Mouse (Mus musculus): Measurements from ENCODE around the gene Gpr35.

The Gpr35 gene

GRCm38 (mm10) chr1:92981056-92981845, 30.6 kb downstream of the Gpr35 start:
- no peak for DNase-seq (ENCODE audit: low read depth, low spot score)

- no peak for DNase-seq (ENCODE audit: low read depth, low spot score)
These were observed 32.4 kb downstream of the Gpr35 start for GRCm38 (mm10) chr1:92982931-92983605.

DNA sequence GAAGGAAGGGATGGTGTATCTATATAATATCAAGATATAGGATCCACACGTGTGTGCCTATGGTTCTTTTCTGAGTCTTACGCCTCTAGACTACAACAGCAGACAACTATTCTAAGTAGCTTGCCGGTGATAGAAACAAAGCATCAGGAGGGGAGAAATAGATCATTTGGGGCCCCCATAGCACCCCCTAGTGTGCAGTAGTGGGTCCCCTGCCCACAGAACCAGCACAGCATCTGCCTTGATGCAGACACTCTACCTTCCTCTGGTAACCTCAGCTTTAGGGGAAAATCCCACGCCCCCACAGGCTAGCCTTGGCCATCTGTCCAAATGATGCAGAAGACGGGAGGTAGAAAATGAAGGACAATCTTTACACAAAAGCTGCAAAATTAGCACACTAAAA, 34.3 kb downstream of the Gpr35 start:
- DNase-seq (ENCODE audit: low read depth, low spot score), result no peak

GRCm38 (mm10) chr1:92988894-92989293, 38.2 kb downstream of the Gpr35 start:
- DNase-seq (ENCODE audit: low read depth, low spot score), result no peak

DNA sequence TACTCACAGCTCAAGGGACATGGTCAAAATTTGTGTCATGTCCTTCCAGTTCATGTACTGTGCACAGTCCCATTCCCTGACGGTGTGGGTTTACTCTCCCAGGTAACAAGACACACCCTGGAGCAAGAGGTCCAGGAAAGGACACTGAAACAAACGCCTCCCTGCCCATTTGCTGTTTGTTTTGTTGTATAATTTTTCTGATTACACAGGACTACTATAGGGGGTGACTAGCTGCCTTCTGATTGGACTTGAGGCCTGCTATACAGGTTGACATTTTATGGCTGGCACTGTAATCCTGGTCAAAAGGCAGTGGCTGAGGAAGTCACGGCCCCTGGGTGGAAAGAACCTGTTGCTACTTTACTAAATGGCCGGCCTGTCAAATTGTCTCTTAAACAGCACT, 39.2 kb downstream of the Gpr35 start:
- DNase-seq (ENCODE audit: low read depth, low spot score), result no peak

DNA sequence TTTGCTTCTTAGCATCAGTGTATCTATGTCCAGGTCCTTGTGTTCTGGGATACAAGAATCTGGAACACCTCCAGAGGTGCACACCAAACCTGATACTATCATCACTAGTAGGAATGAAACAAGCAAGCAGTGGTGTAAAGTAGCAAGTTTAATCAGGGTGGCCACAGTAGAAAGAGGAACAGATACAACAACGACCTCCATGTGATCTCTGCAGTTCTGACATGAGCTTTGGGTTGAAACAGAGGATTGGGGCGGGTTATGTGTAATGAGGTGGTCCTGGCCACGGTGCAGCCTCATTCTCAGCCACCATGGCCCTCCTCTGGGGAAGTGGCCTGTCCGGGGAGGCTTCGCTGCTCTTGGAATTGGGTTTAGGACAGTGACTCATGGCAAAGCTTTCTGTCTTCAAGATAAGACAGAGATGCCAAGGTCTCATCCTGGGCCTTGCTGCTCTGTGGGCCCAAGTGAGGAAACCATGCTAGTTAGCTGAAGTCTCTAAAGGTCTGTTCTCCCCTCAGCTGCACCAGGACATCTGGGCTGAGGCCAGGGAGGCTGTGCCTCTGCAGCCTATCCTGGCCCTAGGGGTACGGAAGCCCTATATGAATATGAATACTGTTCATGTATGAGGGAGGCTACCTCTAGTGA, 41.7 kb downstream of the Gpr35 start:
- DNase-seq (ENCODE audit: low read depth, low spot score), result no peak

DNA sequence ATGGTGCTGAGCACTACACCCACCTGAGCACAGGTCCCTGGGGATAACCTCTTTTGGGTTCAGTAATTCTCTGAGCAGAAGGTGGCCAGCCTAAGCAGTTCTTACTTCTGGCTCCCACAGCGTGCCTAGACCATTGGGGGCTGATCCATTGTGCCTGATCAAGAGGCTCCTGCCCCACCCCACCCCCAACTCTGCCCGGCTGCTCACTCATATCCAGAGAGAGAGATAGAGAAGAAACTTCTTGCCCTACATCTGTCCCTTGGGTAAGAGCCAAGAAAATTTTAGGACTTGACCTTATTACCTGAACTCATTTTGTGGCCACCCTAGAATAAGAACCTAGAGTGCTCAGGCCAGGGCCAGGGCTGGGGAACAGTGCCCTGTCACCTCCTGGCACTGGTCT, 42.2 kb downstream of the Gpr35 start:
- DNase-seq (ENCODE audit: low read depth, low spot score), result no peak

GRCm38 (mm10) chr1:93006061-93006460, 55.4 kb downstream of the Gpr35 start, which contains the start of gene Aqp12:
Gene Aqp12, plus strand, starts transcription at chr1:93006334.
- no peak for DNase-seq (ENCODE audit: low read depth, low spot score)

DNA sequence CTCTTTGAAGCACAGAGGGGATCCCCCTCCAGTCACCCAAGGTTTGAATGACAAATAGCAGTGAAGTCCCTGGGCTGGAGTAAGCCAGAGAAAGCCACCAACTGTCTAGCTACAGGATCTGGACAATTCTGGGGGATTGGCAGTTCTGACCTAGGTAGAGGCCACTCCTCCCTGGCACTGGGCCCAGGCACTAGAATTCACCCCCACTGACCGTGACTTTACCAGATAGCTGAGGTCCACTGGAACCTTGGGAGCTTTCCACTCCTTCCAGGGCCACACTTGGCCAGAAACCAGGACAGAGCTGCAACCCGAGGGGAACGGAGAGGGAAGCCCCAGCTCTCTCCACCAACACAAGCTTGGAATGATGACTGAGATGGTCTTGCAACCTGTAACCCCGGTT, 58.5 kb downstream of the Gpr35 start:
- DNase-seq (ENCODE audit: low read depth, low spot score), result no peak

- DNase-seq (ENCODE audit: low read depth, low spot score), result no peak
These were observed 60.1 kb downstream of the Gpr35 start for GRCm38 (mm10) chr1:93010731-93011130.

DNA sequence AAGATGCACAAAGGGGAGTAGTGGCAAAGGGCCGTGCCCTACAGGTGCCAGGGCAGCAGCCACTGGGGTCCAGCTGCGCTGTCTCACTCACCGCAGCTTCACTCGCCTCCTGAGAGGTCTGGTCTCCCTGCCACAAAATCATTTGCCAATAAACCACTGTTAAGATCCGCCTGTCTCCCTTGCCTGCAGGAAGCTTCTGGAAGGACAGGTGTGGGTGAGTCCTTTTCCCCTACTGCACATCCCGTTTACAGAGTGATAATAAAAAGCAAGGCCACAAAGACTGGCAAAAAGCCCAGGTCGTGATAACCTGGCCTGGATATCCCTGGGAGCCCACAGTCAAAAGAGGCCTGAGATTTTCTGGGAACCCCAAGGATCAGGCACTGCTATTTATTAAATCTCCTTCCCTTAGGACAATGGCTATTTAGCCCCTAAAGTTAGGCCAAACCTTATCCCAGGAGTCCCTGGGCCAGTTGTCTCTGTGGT, 61.5 kb downstream of the Gpr35 start:
- no peak for DNase-seq (ENCODE audit: low read depth, low spot score)

GRCm38 (mm10) chr1:93013367-93013766, 62.7 kb downstream of the Gpr35 start:
- DNase-seq (ENCODE audit: low read depth, low spot score), result no peak

GRCm38 (mm10) chr1:93014460-93014859, 63.8 kb downstream of the Gpr35 start:
- peak; percentile 41 for DNase-seq (ENCODE audit: low read depth, low spot score)

DNA sequence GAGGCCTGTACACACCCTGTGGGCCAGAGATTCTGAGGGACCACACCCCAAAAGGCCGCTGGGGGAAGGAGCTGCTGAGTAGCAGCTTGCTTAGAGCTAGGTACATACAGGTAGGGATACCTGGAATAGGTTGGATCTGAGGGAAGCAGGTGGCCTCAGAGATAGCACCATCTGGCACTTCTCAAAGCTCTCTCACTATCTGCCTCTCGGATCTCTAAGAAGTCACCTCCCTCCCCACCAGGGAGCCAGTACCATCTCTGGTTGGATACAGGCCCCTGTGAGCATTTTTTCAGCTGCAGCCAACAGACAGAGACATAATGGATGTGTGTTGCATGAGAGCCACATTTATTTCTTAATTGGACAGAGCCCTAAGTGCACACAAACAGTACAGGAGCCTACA, 64.5 kb downstream of the Gpr35 start:
- DNase-seq (ENCODE audit: low read depth, low spot score), result no peak

DNA sequence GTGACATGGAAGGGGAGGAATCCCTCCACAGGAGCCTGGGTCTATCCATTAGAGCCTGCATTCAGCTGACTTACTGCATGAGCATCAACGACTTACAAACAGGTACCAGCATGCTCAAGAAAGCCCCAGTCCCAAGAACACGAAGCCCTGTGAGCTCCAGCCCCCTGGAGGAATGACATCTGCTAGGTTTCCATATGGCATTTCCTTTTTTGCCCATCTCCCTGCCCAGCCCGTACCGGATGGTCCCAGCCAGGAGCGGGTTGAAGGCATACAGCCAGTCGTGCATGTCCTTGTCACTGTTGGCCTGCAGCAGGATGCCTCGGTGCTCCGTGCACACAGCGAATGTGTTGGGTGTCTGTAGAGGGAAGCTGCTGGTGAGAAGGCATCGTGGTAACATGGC, 68.1 kb downstream of the Gpr35 start:
- no peak for DNase-seq (ENCODE audit: low read depth, low spot score)

GRCm38 (mm10) chr1:93020602-93021001, 69.9 kb downstream of the Gpr35 start:
- DNase-seq (ENCODE audit: low read depth, low spot score), result no peak

DNA sequence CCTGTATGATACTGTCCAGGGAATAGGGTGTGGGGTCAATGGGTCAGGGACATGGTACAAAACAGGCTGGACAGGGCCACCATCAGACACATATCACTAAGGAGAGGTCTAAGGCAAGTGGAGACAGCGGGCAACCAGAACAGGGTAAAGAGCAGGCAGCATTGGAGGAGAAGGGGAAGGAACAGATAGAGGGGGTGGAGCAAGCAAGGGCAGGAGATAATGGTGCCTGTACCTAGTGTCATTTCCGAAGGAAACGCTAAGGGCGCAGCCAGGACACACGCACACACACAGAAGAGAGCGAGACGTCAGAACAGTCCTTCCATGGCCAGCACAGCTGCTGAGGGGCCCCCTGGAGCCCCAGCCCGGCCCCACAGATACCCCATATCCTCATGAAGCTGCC, 75.9 kb downstream of the Gpr35 start:
- no peak for DNase-seq (ENCODE audit: low read depth, low spot score)

GRCm38 (mm10) chr1:93029387-93029786, 78.7 kb downstream of the Gpr35 start:
- DNase-seq (ENCODE audit: low read depth, low spot score), result no peak

DNA sequence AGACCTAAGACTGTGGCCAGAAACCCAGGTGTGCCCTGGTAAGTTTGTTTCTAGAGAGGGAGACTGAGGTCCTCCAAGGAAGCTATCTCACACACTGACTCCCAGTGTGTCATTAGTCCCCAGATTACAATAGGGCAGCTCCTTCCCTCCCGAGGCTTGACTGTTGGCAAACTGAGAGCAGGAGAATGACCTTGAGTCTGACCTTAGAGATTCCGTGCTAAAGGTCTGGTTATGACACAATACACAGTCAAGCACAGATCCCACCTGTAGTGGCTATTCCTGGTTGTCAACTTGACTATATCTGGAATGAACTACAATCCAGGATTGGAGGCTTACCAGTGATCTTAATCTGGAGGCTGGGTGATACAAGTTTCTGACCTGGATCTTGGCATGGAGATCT, 79.4 kb downstream of the Gpr35 start:
- DNase-seq (ENCODE audit: low read depth, low spot score), result no peak

DNA sequence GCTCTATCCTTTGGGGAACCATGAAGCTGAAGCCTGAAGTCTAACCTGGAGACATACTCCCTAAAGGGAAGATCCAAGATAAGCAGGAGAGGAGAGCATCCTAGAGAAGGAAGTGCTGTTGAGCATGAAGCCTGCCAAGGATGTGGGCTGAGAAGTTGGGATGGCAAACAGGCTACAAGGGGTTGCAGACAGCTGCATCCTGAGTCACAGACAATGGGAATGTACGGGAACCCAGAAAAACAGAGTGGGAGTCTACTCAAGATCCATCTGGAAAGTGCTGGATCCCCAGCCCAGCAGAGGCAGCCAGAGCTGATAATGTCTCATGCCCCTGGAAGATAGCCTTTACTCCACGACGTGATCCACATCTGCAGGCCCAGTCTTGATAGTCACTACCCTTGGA, 80.5 kb downstream of the Gpr35 start:
- no peak for DNase-seq (ENCODE audit: low read depth, low spot score)

- no peak for DNase-seq (ENCODE audit: low read depth, low spot score)
These were observed 83.3 kb downstream of the Gpr35 start for GRCm38 (mm10) chr1:93033989-93034388.

DNA sequence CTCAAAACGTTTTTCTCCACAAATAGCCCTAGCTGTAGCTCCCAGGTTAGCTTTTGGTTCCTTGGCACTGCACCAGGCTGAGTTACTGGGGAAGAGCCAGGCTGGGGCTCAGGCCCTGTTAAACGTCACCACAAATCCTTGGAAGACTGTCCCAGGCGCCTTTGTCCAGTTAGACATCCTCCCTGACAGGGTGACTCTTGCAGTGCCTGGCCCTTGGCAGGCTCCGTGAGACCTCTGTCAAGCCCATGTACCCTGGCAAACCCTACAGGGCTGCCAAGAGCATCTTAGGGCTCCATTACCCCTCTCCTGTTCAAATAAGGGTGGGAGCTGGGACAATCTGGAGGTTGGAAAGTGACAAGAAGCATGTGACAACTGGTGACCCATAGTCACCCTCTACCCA, 85.3 kb downstream of the Gpr35 start:
- DNase-seq (ENCODE audit: low read depth, low spot score), result no peak
